Mouse (Mus musculus): ENCODE measurements around the gene Bnip2. TPM values are rescaled to one million over a fixed set of nuclear protein-coding genes. Genes with fewer than 3 reads are reported as not detected.

Gene Bnip2
- total and polyA plus RNA-seq, 3 experiments: 54.3 to 104 (median 88.1) TPM

DNA sequence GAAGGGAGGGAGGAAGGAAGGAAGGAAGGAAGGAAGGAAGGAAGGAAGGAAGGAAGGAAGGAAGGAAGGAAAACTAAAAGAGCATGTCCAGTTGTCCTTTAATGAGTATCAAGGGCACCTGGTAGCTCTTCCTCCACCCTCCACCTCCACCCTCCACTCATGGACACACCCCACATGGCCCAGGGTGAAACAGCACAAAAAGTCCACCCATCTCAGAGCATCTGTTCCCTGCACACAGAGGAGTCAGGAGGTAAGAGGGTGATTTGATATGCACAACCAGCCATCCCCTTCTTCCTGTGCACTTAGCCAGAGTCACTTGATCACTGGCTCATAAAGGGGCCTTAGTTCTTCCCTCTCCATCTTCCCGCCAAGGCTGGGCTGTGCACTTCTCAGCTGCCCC is 53.7 kb downstream of the Bnip2 start:
- H3K4me2 ChIP-seq (ENCODE audit: insufficient read depth, low read depth, poor library complexity, severe bottlenecking): no peak overlapping the region
- no peak for DNase-seq (ENCODE audit: extremely low read depth)
- no peak overlapping the region for H3K9ac ChIP-seq (ENCODE audit: insufficient read depth, low read depth)
- in situ Hi-C loops (cut with MboI; ENCODE audit: low pct_ligation_motif_present, low pct_unique_long_range_greater_than_20kb, low sequenced_read_pairs): no loop called here
- no peak overlapping the region for H3K27ac ChIP-seq (ENCODE audit: insufficient read depth, low read depth)
- no peaks in the 10 kb centered on the region for H3K4me1 ChIP-seq (ENCODE audit: control insufficient read depth in 1 of 2, insufficient read depth in 2 of 2)
- TF ChIP-seq GABPA (IDR thresholded peaks at IDR 0.05; ENCODE audit: insufficient replicate concordance, low read depth, low read length) (no peak), MAZ (IDR thresholded peaks at IDR 0.05; ENCODE audit: low read depth, low read length) (no peak), TCF12 (IDR thresholded peaks at IDR 0.05; ENCODE audit: low read depth, low read length) (no peak), HCFC1 (IDR thresholded peaks at IDR 0.05; ENCODE audit: low read depth, low read length) (no peak), EP300 (IDR thresholded peaks at IDR 0.05; ENCODE audit: low read length) (no peak), IRF4 (IDR thresholded peaks at IDR 0.05; ENCODE audit: low read depth, low read length) (no peak), RCOR1 (conservative IDR thresholded peaks at IDR 0.05; ENCODE audit: low read depth, low read length) (no peak), POLR2AphosphoS2 (IDR thresholded peaks at IDR 0.05; ENCODE audit: low read depth, low read length) (no peak), USF2 (conservative IDR thresholded peaks at IDR 0.05; ENCODE audit: low read depth, low read length) (no peak), E2F4 (IDR thresholded peaks at IDR 0.05; ENCODE audit: insufficient replicate concordance, low read depth, low read length) (no peak)
- dilution Hi-C loops (cut with MboI; ENCODE audit: extremely low pct_ligation_motif_present, extremely low pct_unique_long_range_greater_than_20kb, low sequenced_read_pairs): no loop called here
- no peak overlapping the region for H3K4me3 ChIP-seq (replicated peaks in 1 of 3; ENCODE audit: low read depth in 2 of 3, low read length in 2 of 3, poor library complexity in 1 of 3)
- H3K79me2 ChIP-seq (replicated peaks; ENCODE audit: control insufficient read depth, extremely low read depth, insufficient read depth, poor library complexity, severe bottlenecking): no peaks in the 10 kb centered on the region
- peaks cover 2% of the 10 kb centered on the region for H3K9me3 ChIP-seq (replicated peaks; ENCODE audit: low read length)
- no peaks in the 10 kb centered on the region for H3K36me3 ChIP-seq (replicated peaks in 1 of 2; ENCODE audit: control insufficient read depth in 1 of 2, insufficient read depth in 1 of 2, low read length in 1 of 2)
- no peaks in the 10 kb centered on the region for H3K27me3 ChIP-seq (replicated peaks)

GRCm38 (mm10) chr9:70044865-70045264 is 55.6 kb downstream of the Bnip2 start:
- Histone ChIP-seq H3K9me3 (replicated peaks; ENCODE audit: low read length) (no peaks in the 10 kb centered on the region), H3K27ac (ENCODE audit: insufficient read depth, low read depth) (no peak overlapping the region), H3K27me3 (replicated peaks) (no peaks in the 10 kb centered on the region), H3K36me3 (replicated peaks in 1 of 2; ENCODE audit: control insufficient read depth in 1 of 2, insufficient read depth in 1 of 2, low read length in 1 of 2) (no peaks in the 10 kb centered on the region), H3K4me3 (replicated peaks in 1 of 3; ENCODE audit: low read depth in 2 of 3, low read length in 2 of 3, poor library complexity in 1 of 3) (no peak overlapping the region), H3K9ac (ENCODE audit: insufficient read depth, low read depth) (no peak overlapping the region), H3K4me1 (ENCODE audit: control insufficient read depth in 1 of 2, insufficient read depth in 2 of 2) (peaks cover 0 to 8% of the 10 kb centered on the region in 2 experiments; a peak in 2 of 4 replicates), H3K79me2 (replicated peaks; ENCODE audit: control insufficient read depth, extremely low read depth, insufficient read depth, poor library complexity, severe bottlenecking) (no peaks in the 10 kb centered on the region), H3K4me2 (ENCODE audit: insufficient read depth, low read depth, poor library complexity, severe bottlenecking) (no peak overlapping the region)
- no peak for TF ChIP-seq KAT2A (IDR thresholded peaks at IDR 0.05; ENCODE audit: insufficient replicate concordance, low read length)
- TF ChIP-seq JUN (IDR thresholded peaks at IDR 0.05; ENCODE audit: insufficient read depth, low read depth, low read length): no peak
- no peak for TF ChIP-seq RAD21 (IDR thresholded peaks at IDR 0.05; ENCODE audit: low read depth, low read length)
- TF ChIP-seq EP300 (IDR thresholded peaks at IDR 0.05; ENCODE audit: low read length): no peak
- TF ChIP-seq GABPA (IDR thresholded peaks at IDR 0.05; ENCODE audit: insufficient replicate concordance, low read depth, low read length): no peak
- TF ChIP-seq RCOR1 (conservative IDR thresholded peaks at IDR 0.05; ENCODE audit: low read depth, low read length): no peak
- TF ChIP-seq NRF1 (IDR thresholded peaks at IDR 0.05; ENCODE audit: low read depth, low read length): no peak
- no peak for TF ChIP-seq NELFE (IDR thresholded peaks at IDR 0.05; ENCODE audit: low read depth, low read length)
- no peak for TF ChIP-seq USF1 (IDR thresholded peaks at IDR 0.05; ENCODE audit: low read depth, low read length)
- TF ChIP-seq IRF4 (IDR thresholded peaks at IDR 0.05; ENCODE audit: low read depth, low read length): no peak
- no peak for TF ChIP-seq CHD2 (IDR thresholded peaks at IDR 0.05; ENCODE audit: low read length)
- no peak for TF ChIP-seq ZNF384 (IDR thresholded peaks at IDR 0.05; ENCODE audit: low read depth, low read length)
- TF ChIP-seq ZC3H11A (IDR thresholded peaks at IDR 0.05; ENCODE audit: low read depth, low read length): no peak
- no peak for TF ChIP-seq MXI1 (IDR thresholded peaks at IDR 0.05; ENCODE audit: low read depth, low read length)
- DNase-seq (ENCODE audit: extremely low read depth): no peak
- dilution Hi-C loops (cut with MboI; ENCODE audit: extremely low pct_ligation_motif_present, extremely low pct_unique_long_range_greater_than_20kb, low sequenced_read_pairs) (no loop called here), in situ Hi-C loops (cut with MboI; ENCODE audit: low pct_ligation_motif_present, low pct_unique_long_range_greater_than_20kb, low sequenced_read_pairs) (no loop called here)

All from CH12.LX (cell line).